Mouse (Mus musculus): ENCODE measurements at regions not wholly inside any gene's neighbourhood (a gene's known extent, or its start where the extent isn't known, plus 50 kb on each side); places are given as distances from the start of the nearest gene placed in this dataset.

- TF ChIP-seq CTCF (IDR thresholded peaks at IDR 0.05; ENCODE audit: low read depth): no peak
- no peak for TF ChIP-seq EP300 (IDR thresholded peaks at IDR 0.05; ENCODE audit: low read depth)
Measured at GRCm38 (mm10) chr15:5811154-5811732, 488.3 kb upstream of the Dab2 start.

Measured in liver, postnatal 0 days (tissue).